Mouse (Mus musculus) heart, adult 2 months (tissue): ENCODE results near the gene Cstl1. TPM values are rescaled to one million over a fixed set of nuclear protein-coding genes. Genes with fewer than 3 reads are reported as not detected.

Source experiments
- DNase-seq, 2 experiments: peaks; one replicate each; pipeline ENCODE4 v3.0.0; 2021
- H3K27ac ChIP-seq: fragments of 200-600 bp; 2 replicates; pipeline ENCODE4 v1.8.1; 2022
- H3K27me3 ChIP-seq: fragments of 200-500 bp; 2 replicates; pipeline ENCODE4 v1.6.1; 2012; ENCODE audit warnings: mild to moderate bottlenecking, low read length, inconsistent platforms, mixed read lengths; ENCODE audit not compliant: control insufficient read depth, insufficient read depth
- H3K36me3 ChIP-seq: fragments of 200-500 bp; 2 replicates; pipeline ENCODE4 v1.6.1; 2012; ENCODE audit warnings: low read length, inconsistent platforms; ENCODE audit not compliant: control insufficient read depth, insufficient read depth
- H3K4me1 ChIP-seq: fragments of 200-500 bp; 2 replicates; pipeline ENCODE4 v1.6.1; 2011; ENCODE audit warnings: low read length; ENCODE audit not compliant: control insufficient read depth, insufficient read depth
- H3K4me3 ChIP-seq: fragments of 200-600 bp; 2 replicates; pipeline ENCODE4 v1.8.1; 2022
- H3K79me2 ChIP-seq: fragments of 200-500 bp; replicated peaks from 2 replicates; pipeline ENCODE4 v1.6.1; 2012; ENCODE audit warnings: mild to moderate bottlenecking, inconsistent platforms, low read length, moderate library complexity, mixed read lengths; ENCODE audit not compliant: control insufficient read depth, insufficient read depth
- H3K9ac ChIP-seq: fragments of 200-500 bp; 2 replicates; pipeline ENCODE4 v1.6.1; 2012; ENCODE audit warnings: low read depth, mild to moderate bottlenecking, control low read depth, inconsistent platforms, low read length, mixed read lengths
- CTCF ChIP-seq: fragments of 200-600 bp; IDR thresholded peaks from 2 replicates; pipeline ENCODE4 v1.8.1; 2022; ENCODE audit warnings: antibody characterized with exemption, mild to moderate bottlenecking, moderate library complexity
- EP300 ChIP-seq: fragments of 200-500 bp; IDR thresholded peaks from 2 replicates; pipeline ENCODE4 v1.6.1; 2011; ENCODE audit warnings: low read depth, low read length, control low read depth; ENCODE audit not compliant: insufficient read depth
- POLR2A ChIP-seq: fragments of 200-500 bp; IDR thresholded peaks from 2 replicates; pipeline ENCODE4 v1.6.1; 2011; ENCODE audit warnings: mild to moderate bottlenecking, low read depth, low read length, control low read depth; ENCODE audit not compliant: insufficient read depth
- WGBS: fragments of 180-500 bp; shearing (Covaris S2); methylation state at CpG from one replicate; pipeline ENCODE4 v1.1.7; 2018; 5-methylcytosine and 5-hydroxymethylcytosine counted together
- intact Hi-C: fragments of 180-260 bp; cut with DNase I; formaldehyde crosslinking; loops from one replicate; pipeline ENCODE4 v1.15.1; 2025
- polyA plus RNA-seq: library from polyadenylated mRNA; depleted of rRNA; stranded (reverse); fragments of >200 nt; gene quantifications from 2 replicates; pipeline ENCODE4 v1.2.3, GENCODE M21; 2012
- total RNA-seq, 2 experiments: library from RNA; stranded (reverse); gene quantifications; 2 replicates each; pipeline ENCODE4 v1.2.3; 2021

Cstl1 gene
- total and polyA plus RNA-seq, 3 experiments, result not detected

- H3K27ac ChIP-seq, result peak overlapping the region; percentile 84
- no peak for TF ChIP-seq POLR2A
- peaks cover 2% of the 10 kb centered on the region for H3K36me3 ChIP-seq
- H3K9ac ChIP-seq, result peak overlapping the region; percentile 72
- WGBS, result 1% methylated on average over 35 of the region's 35 CpGs
- H3K79me2 ChIP-seq, result no peaks in the 10 kb centered on the region
- peak; percentile 17 to 54 for DNase-seq
- peak overlapping the region; percentile 90 for H3K4me3 ChIP-seq
- intact Hi-C loops, result loop anchor here (5.0 kb wide), 1 partner anchor 49 kb away; the partner anchor contains the start of gene Gzf1
- no peaks in the 10 kb centered on the region for H3K27me3 ChIP-seq
- no peaks in the 10 kb centered on the region; the same call in 1 of the 2 replicates for H3K4me1 ChIP-seq
Observed at GRCm38 (mm10) chr2:148731614-148732326, 18.4 kb upstream of the Cstl1 start.

GRCm38 (mm10) chr2:148732327-148733000 is 17.7 kb upstream of the Cstl1 start, which contains the start of gene Napb:
Napb (minus strand) TSS chr2:148732467.
- TF ChIP-seq POLR2A, result peak; percentile 95
- peak; percentile 12 for TF ChIP-seq CTCF
- TF ChIP-seq EP300, result no peak
- Histone ChIP-seq H3K4me3 (peak within 1 kb of the TSS; percentile 90), H3K36me3 (peaks cover 2% of the 10 kb centered on the region), H3K27me3 (no peaks in the 10 kb centered on the region), H3K79me2 (no peaks in the 10 kb centered on the region), H3K4me1 (no peaks in the 10 kb centered on the region; the same call in 1 of the 2 replicates), H3K27ac (peak within 1 kb of the TSS; percentile 84), H3K9ac (peak within 1 kb of the TSS; percentile 72)
- DNase-seq, result peak; percentile 92 to 94
- intact Hi-C loops, result loop anchor here (5.0 kb wide), 1 partner anchor 50 kb away; the partner anchor contains the start of gene Gzf1
- WGBS, result 4% methylated on average over 18 of the region's 18 CpGs

- DNase-seq, result no peak
- no peaks in the 10 kb centered on the region for H3K4me1 ChIP-seq
- H3K27me3 ChIP-seq, result no peaks in the 10 kb centered on the region
- no peaks in the 10 kb centered on the region for H3K36me3 ChIP-seq
- H3K9ac ChIP-seq, result no peak overlapping the region
- H3K79me2 ChIP-seq, result no peaks in the 10 kb centered on the region
- 64% methylated on average over 3 of the region's 3 CpGs for WGBS
- no peak for TF ChIP-seq EP300
- TF ChIP-seq POLR2A, result no peak
- no peak for TF ChIP-seq CTCF
- intact Hi-C loops, result no loop called here
- no peak overlapping the region for H3K27ac ChIP-seq
- no peak overlapping the region for H3K4me3 ChIP-seq
Observed at GRCm38 (mm10) chr2:148743001-148743400, 7.2 kb upstream of the Cstl1 start.

GRCm38 (mm10) chr2:148743846-148744407 is 6.2 kb upstream of the Cstl1 start:
- Histone ChIP-seq H3K4me3 (no peak overlapping the region), H3K27me3 (no peaks in the 10 kb centered on the region), H3K36me3 (no peaks in the 10 kb centered on the region), H3K9ac (no peak overlapping the region), H3K27ac (no peak overlapping the region), H3K79me2 (no peaks in the 10 kb centered on the region), H3K4me1 (no peaks in the 10 kb centered on the region)
- WGBS, result 51% methylated on average over 3 of the region's 3 CpGs
- intact Hi-C loops, result no loop called here
- TF ChIP-seq CTCF (no peak), EP300 (no peak), POLR2A (no peak)
- DNase-seq, result no peak

- peak; percentile 64 to 66 for DNase-seq
- no peak for TF ChIP-seq EP300
- TF ChIP-seq CTCF, result peak; percentile 64
- TF ChIP-seq POLR2A, result no peak
- Histone ChIP-seq H3K79me2 (no peaks in the 10 kb centered on the region), H3K27me3 (no peaks in the 10 kb centered on the region; the same call in 1 of the 2 replicates), H3K4me3 (peak overlapping the region; percentile 53), H3K27ac (no peak overlapping the region), H3K4me1 (no peaks in the 10 kb centered on the region), H3K9ac (no peak overlapping the region), H3K36me3 (no peaks in the 10 kb centered on the region)
- WGBS, result 13% methylated on average over 15 of the region's 15 CpGs
- intact Hi-C loops, result loop anchor here (1.0 to 5.0 kb wide), 2 partner anchors 100 to 150 kb away; no protein-coding TSS in a partner anchor
Observed at GRCm38 (mm10) chr2:148751893-148752813, 2.0 kb downstream of the Cstl1 start.
